Mouse (Mus musculus): ENCODE results near the gene Cldn5. TPM values are rescaled to one million over a fixed set of nuclear protein-coding genes. Genes with fewer than 3 reads are reported as not detected.

Cldn5 gene
- 45.6 and 48.4 TPM in 2 replicates for polyA plus RNA-seq (2012; rRNA removed)

- no peak for DNase-seq (ENCODE audit: low spot score)
Observed at GRCm38 (mm10) chr16:18776556-18777100, at the start of gene Cldn5. Gene Cldn5 (plus strand): TSS chr16:18776847.

DNA sequence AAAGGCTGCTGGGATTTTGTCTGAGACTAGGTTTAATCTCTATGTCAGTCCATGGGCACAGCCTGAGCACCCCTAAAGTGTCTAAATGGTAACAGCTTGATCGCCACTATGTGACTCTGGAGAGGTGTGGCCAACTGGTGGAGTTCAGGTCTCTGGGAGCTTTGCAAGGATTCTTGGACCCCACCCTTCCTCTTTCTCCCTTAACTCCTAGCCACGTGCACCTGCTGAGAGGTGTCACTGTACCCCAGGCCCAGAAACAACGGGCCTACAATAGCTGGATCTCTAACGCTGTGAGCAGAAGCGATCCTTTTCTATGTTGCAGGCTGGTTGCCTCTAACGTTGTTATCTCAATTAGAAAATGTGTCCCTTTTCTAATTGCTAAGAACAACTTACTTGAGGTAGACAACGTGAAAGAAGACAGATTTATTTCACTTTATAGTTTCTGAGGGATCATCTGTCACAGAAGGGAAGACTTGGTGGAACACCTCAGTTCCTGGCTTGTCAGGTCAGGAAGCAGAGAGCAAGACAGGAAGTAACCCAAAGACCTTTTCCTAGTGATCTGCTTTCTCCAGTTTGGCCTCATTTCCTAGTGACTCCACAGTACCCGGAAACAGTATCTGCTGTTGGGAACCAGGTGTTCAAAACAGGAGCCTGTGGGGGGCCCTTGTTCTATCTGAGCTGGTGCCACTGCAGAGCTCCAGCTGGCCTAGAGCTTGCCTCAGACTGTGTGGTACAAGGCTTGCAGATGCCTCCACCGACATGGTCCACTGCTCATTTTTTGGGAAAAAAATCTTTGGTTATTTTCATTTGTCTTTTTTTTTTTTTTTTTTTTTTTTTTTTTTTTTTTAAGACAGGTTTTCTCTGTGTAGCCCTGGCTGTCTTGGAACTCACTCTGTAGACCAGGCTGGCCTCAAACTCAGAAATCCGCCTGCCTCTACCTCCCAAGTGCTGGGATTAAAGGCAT lies 48.8 kb upstream of the Cldn5 start:
- no peak for DNase-seq (ENCODE audit: low spot score)

- DNase-seq (ENCODE audit: low spot score): no peak
Observed at GRCm38 (mm10) chr16:18729185-18729584, 47.5 kb upstream of the Cldn5 start.

DNA sequence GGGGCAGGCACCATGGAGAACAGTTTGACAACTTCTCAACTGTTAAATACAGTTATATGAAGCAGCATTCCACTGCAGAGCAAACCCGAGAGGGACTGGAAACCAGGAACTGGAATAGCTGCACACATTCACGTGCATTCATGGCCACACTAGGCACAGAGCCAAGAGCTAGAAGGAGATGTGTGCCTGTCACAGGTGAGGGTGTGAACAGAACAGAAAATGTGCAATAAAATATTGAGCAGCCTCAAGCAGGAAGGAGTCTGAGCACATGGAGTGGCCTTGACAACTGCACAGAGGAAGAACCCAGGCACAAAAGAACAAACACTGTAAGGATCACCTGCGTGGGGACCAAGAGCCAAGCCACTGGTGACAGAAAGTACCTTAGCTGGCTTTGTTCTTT lies 46.0 kb upstream of the Cldn5 start:
- no peak for DNase-seq (ENCODE audit: low spot score)

GRCm38 (mm10) chr16:18733100-18733956 lies 43.3 kb upstream of the Cldn5 start:
- no peak for DNase-seq (ENCODE audit: low spot score)

DNA sequence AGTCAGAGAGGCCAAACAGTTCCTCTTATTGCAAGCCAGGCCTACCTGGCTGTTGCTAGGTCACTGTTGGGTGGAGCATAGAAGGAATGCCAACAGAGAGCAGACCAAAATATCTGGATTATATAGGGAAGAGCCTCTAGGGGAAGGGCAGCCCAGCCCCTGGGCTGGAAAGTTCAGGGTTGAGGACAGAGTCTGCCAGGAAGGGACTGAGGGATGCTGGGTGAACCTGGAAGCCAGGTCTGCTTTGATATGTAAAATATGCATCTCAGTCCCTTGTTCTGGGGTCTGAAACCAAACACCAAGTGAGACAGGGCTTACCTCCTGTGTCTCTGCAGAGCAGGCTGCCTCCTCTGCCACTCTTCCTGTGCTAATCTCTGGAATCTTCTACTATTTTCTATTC lies 38.3 kb upstream of the Cldn5 start:
- no peak for DNase-seq (ENCODE audit: low spot score)

- no peak for DNase-seq (ENCODE audit: low spot score)
Observed at GRCm38 (mm10) chr16:18746268-18747122, 30.2 kb upstream of the Cldn5 start.

DNA sequence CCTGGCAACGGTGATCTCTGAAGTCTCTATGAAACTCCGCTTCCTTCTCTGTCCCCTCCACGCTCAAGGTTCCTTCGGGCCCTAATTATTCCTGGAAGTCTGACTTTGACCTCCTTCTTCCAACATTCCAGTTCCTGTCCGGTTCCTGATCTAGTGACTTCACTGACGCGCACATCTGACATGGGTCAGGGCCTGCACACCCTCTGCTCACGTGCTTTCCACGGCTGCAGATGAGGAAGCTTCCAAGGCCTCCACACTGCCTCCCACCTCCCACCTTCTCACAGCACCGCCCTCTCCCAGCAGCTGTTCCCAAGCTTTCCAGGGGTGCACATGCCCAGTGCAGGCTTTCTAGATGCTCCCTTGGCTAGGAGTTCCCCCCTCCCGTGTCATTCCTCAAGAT lies 25.5 kb upstream of the Cldn5 start:
- DNase-seq (ENCODE audit: low spot score): no peak

DNA sequence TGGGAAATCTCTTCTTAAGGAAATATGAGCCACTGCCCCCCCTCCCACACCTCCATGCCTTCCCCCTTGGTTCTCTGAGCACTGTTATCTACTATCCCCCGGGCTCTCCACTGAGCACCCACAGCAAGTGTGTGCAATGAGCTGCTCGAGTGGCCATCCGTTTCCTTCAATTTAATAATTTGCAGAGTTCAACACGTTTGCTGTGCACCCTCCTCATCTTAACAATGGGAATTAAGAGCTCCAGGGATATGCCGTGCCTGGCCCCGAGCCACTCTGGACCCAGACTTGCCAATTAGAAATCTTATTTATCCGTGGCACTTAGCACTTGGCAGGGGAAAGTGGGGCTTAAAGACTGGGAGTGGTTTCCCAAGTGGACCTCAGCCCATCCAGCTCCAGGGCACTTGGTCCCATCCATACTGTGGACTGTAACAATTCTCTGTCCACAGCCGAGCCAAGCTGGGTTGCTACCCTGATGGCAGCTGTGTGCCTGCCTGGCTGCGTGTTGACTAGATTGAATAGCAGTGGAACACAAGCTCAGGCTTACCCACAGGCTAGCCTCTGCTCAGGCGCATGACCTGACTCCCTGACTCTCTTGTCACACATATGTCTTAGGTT lies 24.7 kb upstream of the Cldn5 start:
- DNase-seq (ENCODE audit: low spot score): no peak

DNA sequence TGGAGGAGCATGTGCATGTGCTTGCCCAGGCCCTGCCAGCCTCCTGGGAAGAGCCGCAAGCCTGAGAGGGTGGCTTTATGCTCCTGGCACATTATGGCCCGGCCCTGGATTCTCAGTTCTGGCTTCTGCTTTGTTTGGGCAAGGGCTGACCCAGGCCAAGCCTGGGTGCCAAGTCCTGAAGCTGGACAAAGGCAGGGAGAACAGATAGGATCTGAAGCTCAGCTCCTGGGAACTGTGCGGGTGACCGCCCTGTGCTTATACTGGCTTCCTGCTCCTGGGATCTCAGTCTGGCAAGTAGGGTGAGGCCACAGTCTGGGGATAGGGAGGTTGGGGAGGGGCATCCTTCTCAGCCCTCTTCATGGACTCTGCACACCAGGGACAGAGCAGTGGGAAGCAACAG lies 14.9 kb upstream of the Cldn5 start:
- no peak for DNase-seq (ENCODE audit: low spot score)

DNA sequence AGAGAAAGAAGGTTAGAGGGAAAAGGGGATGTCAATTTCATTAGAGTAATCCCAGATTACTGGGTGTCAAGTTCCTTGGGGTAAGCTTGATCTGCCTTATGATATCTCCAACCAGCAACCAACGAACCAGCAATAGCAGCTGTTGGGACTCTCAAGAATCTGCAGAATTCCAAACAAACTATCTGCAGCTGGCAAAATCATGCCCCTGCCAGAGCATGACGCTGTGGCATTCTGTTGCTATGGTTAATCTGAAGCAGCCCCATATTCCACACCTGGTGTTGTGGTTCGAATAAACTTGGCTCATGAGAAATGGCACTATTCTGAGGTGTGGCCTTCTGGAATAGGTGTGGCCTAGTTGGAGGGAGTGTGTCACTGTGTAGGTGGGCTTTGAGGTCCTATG lies 13.7 kb upstream of the Cldn5 start:
- DNase-seq (ENCODE audit: low spot score): no peak

GRCm38 (mm10) chr16:18766390-18766789 lies 10.3 kb upstream of the Cldn5 start:
- DNase-seq (ENCODE audit: low spot score): no peak

DNA sequence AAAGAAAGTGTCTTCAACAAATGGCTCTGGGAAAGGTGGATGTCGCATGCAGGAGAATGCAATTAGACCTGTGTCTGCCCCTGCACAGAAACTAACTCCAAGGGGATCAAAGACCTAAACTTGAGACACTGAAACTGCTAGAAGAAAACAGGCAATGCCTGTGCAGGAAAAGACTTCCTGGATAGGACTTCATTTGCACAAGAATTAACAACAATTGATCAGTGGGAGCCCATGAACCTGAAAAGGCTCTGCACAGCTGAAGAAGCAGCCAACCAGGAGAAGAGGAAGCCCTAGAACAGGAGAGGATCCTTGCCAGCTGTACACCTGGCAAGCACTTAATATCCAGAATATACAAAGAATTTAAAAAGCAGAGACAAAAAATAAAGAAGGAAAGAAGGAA lies 7.1 kb upstream of the Cldn5 start:
- DNase-seq (ENCODE audit: low spot score): no peak

DNA sequence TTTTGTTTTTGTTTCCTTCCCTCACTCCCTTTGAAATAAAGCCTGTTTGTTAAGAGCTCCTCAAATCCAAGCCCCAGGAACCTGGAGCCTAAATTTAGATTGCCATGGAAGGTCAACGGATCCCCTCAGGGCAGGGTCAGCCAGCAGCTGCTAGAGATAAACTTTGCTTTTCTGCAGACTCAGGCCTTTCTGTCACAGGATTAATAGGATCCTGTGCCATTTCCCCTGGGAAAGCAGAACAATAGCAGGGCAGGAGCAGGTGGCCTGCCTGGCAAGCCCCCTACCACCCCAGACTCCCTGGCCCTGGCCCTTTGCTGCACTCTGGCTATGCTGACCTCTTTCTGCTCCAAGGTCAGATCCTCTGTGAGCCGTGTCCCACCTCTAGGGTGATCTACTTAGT lies 2.7 kb upstream of the Cldn5 start:
- DNase-seq (ENCODE audit: low spot score): no peak

DNA sequence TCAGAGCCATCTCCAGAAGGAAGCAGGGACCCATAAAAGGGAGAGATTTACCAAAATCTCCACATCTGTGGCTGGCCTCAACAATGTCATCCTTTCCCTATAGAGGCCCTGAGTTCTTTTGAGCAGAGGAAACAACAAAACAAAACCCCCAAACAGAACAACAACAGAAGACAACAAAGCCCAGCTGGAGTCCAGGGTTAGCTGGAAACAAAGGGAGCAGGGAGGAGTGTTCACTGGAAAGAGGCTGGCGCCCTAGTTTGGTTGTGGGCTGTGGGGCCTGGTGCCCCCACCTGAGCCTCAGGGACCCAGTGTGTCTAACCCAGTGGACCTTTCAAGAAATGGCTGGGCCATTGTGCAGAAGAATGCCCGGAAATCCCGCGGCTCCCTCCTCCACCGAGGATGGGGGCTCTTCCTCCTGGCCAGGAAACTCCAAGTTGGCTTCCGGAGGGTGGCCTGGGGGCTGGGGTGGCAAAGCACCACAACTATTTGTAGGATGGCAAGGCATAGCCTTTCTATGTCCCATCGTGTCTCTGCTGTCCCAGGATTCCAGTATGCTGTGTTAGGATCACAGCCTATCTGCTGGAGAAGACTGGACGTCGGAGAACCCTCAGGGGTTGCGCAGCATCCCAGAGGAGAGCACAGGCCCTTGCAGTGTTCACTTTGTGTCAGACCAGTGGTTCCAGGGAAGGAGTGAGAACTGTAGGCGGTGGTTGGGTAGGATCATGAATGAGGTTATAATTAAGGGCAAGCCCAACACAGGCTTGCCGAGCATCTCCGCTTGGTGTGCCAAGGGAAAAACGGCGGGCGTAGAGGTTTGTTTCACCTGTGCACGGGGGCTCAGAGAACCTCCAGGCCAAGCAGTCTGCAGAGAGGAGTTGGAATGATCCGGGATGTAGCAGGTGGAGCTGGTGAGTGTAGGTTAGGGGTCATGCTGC lies 759 bp upstream of the Cldn5 start:
- no peak for DNase-seq (ENCODE audit: low spot score)

DNA sequence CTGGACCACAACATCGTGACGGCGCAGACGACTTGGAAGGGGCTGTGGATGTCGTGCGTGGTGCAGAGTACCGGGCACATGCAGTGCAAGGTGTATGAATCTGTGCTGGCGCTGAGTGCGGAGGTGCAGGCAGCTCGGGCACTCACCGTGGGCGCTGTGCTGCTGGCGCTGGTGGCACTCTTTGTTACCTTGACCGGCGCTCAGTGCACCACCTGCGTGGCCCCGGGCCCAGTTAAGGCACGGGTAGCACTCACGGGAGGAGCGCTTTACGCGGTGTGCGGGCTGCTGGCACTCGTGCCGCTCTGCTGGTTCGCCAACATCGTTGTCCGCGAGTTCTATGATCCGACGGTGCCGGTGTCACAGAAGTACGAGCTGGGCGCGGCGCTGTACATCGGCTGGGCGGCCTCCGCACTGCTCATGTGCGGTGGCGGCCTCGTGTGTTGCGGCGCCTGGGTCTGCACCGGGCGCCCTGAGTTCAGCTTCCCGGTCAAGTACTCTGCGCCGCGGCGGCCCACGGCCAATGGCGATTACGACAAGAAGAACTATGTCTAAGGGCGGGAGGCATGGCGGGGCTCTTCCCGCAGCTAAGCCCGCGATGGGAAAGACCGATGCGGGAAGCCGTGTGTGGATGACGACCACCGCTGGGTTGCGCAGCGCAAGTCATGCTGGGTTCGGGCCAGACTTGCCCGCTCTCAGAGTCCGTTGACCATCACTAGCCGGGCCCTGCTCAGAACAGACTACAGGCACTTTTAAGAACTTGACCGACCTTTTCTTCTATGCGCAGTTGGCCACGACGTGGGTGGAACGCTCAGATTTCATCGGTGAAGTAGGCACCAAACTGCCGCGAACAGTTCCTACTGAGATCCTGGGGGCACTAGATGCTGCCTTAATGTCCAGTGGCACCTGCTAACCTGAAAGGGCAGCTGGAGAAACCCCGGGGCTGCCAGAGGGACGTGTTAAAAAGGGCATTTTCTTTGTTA lies 744 bp downstream of the Cldn5 start:
- DNase-seq (ENCODE audit: low spot score): no peak

DNA sequence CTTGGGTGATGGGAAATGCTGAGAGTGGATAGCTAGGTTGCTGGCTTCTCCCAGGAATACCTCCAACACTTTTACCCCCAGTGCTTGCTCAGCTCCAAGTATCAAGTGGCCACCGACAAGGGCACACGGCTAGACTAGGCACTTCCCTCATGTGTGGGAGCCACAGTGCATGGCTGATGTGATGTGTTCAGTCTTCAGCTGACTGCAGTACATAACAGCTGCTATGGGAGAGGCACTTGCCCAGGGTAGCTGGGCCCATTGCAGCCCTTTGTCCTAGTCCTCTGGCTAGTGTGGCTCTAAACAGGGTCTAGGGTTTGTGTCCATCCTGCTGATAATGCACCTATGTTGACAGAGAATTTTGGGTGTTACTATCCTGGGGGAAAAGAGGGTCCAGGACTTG lies 1.8 kb downstream of the Cldn5 start:
- no peak for DNase-seq (ENCODE audit: low spot score)

GRCm38 (mm10) chr16:18781810-18782209 lies 5.2 kb downstream of the Cldn5 start:
- DNase-seq (ENCODE audit: low spot score): no peak

GRCm38 (mm10) chr16:18785025-18785424 lies 8.4 kb downstream of the Cldn5 start:
- DNase-seq (ENCODE audit: low spot score): no peak
